Mouse (Mus musculus): ENCODE measurements around the gene Wdr47.
"Not testable (repeated sequence)": the region's sequence is repeated elsewhere in the genome, so short reads cannot be mapped to it uniquely, and the experiment has no call there.

The Wdr47 gene

GRCm38 (mm10) chr3:108590786-108591529, at the start of gene Wdr47:
TSS of gene Wdr47 (plus strand) at chr3:108591279.
- peak; percentile 93 to 94 for DNase-seq (ENCODE audit: low spot score in 2 of 2)

GRCm38 (mm10) chr3:108542299-108542698, 48.8 kb upstream of the Wdr47 start:
- no peak for DNase-seq (ENCODE audit: low spot score in 2 of 2)

- peak; percentile 45 to 68 for DNase-seq (ENCODE audit: low spot score in 2 of 2)
Measured at GRCm38 (mm10) chr3:108554111-108554561, 36.9 kb upstream of the Wdr47 start.

GRCm38 (mm10) chr3:108554587-108555312, 36.3 kb upstream of the Wdr47 start:
- DNase-seq (ENCODE audit: low spot score in 2 of 2), result peak; percentile 86 to 90

- DNase-seq (ENCODE audit: low spot score in 2 of 2), result no peak
Measured at GRCm38 (mm10) chr3:108557888-108558287, 33.2 kb upstream of the Wdr47 start.

- DNase-seq (ENCODE audit: low spot score in 2 of 2), result peak; percentile 94
Measured at GRCm38 (mm10) chr3:108562133-108562730, 28.8 kb upstream of the Wdr47 start, which contains the start of gene Tmem167b. TSS of gene Tmem167b (minus strand) at chr3:108562466.

- no peak for DNase-seq (ENCODE audit: low spot score in 2 of 2)
Measured at GRCm38 (mm10) chr3:108562777-108563271, 28.3 kb upstream of the Wdr47 start.

- DNase-seq (ENCODE audit: low spot score in 2 of 2), result peak; percentile 58 to 75
Measured at GRCm38 (mm10) chr3:108563309-108563708, 27.8 kb upstream of the Wdr47 start.

- no peak for DNase-seq (ENCODE audit: low spot score in 2 of 2)
Measured at GRCm38 (mm10) chr3:108567990-108568877, 22.8 kb upstream of the Wdr47 start.

- DNase-seq (ENCODE audit: low spot score in 2 of 2), result not testable (repeated sequence)
Measured at GRCm38 (mm10) chr3:108569636-108570035, 21.4 kb upstream of the Wdr47 start.

GRCm38 (mm10) chr3:108570813-108571212, 20.3 kb upstream of the Wdr47 start:
- DNase-seq (ENCODE audit: low spot score in 2 of 2), result no peak

GRCm38 (mm10) chr3:108571443-108572294, 19.4 kb upstream of the Wdr47 start, which contains the start of gene Taf13:
TSS of gene Taf13 (plus strand) at chr3:108571698.
- peak; percentile 95 to 97 for DNase-seq (ENCODE audit: low spot score in 2 of 2)

- no peak for DNase-seq (ENCODE audit: low spot score in 2 of 2)
Measured at GRCm38 (mm10) chr3:108572309-108573010, 18.6 kb upstream of the Wdr47 start.

GRCm38 (mm10) chr3:108574018-108574417, 17.1 kb upstream of the Wdr47 start:
- no peak for DNase-seq (ENCODE audit: low spot score in 2 of 2)

GRCm38 (mm10) chr3:108584580-108584979, 6.5 kb upstream of the Wdr47 start:
- no peak for DNase-seq (ENCODE audit: low spot score in 2 of 2)

GRCm38 (mm10) chr3:108588446-108588845, 2.6 kb upstream of the Wdr47 start:
- DNase-seq (ENCODE audit: low spot score in 2 of 2), result no peak

- DNase-seq (ENCODE audit: low spot score in 2 of 2), result no peak
Measured at GRCm38 (mm10) chr3:108591530-108592522, 747 bp downstream of the Wdr47 start.

- no peak for DNase-seq (ENCODE audit: low spot score in 2 of 2)
Measured at GRCm38 (mm10) chr3:108608906-108609305, 17.8 kb downstream of the Wdr47 start.

Measured in urinary bladder, postnatal 4 days (tissue).